Mouse (Mus musculus) lung, adult 2 months (tissue): Measurements from ENCODE around the gene Heatr1.

Experiments
- CTCF ChIP-seq: fragments of 200-500 bp; IDR thresholded peaks from 2 replicates; pipeline ENCODE4 v1.5.1; 2011; ENCODE audit warnings: mild to moderate bottlenecking, low read length, control low read depth; ENCODE audit not compliant: insufficient read depth
- POLR2A ChIP-seq: fragments of 200-500 bp; IDR thresholded peaks from 2 replicates; pipeline ENCODE4 v1.6.1; 2011; ENCODE audit warnings: low read depth, mild to moderate bottlenecking, control low read depth, low read length, borderline replicate concordance; ENCODE audit errors: extremely low read depth

DNA sequence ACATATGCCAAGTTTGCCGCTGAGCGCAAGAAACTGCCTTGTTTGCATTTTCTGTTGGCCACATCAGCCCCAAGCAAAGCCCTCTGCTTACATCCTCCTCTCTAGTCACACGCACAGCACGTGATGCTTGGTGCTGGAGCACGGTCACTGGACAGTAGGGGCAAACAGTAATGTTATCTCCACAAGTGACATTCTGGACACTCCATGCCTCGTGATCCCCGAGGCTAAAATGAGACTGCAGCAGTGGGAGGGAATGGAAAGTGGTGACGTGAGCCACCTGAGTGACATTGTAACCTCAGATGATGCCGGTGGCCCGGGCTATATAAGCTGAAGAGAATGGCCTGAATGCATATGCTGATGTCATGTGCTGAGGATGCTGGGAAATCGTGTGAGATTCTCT, 24.9 kb upstream of the Heatr1 start:
- TF ChIP-seq CTCF (no peak), POLR2A (no peak)
